Mouse (Mus musculus) cortical plate, adult 2 months (tissue): ENCODE measurements at regions not wholly inside any gene's neighbourhood (a gene's known extent, or its start where the extent isn't known, plus 50 kb on each side); places are given as distances from the start of the nearest gene placed in this dataset.

Experiments
- CTCF ChIP-seq: fragments of 200-500 bp; IDR thresholded peaks from 2 replicates; pipeline ENCODE4 v1.5.1; 2011; ENCODE audit warnings: mild to moderate bottlenecking, control low read depth, low read length; ENCODE audit not compliant: insufficient read depth; ENCODE audit errors: extremely low read depth
- POLR2A ChIP-seq: fragments of 200-500 bp; IDR thresholded peaks from 2 replicates; pipeline ENCODE4 v1.6.1; 2011; ENCODE audit warnings: mild to moderate bottlenecking, low read length, control low read depth; ENCODE audit not compliant: insufficient read depth; ENCODE audit errors: extremely low read depth

DNA sequence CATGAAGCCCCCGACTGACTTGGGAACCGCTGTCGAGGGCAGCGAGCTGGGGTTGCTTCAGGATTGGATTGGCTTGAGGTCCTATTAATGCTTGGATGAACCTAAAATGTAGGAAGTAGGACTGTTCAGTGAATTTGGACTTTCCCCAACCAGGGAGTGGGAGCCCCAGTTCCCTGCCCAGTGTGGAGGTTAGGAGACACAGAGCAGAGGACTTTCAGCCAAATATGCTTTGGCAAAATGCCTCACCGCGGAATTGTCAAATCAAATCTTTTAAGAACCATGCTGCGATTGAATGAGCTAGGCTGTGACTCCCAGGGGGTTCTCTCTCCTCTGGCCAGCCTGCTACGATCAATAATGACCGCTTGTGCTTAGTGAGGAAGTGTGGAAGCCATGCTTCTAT lies 94.8 kb upstream of the Mki67 start:
- no peak for TF ChIP-seq POLR2A
- no peak for TF ChIP-seq CTCF
